Mouse (Mus musculus): Measurements from ENCODE around the gene Lsr.
"Not testable (repeated sequence)": the region's sequence is repeated elsewhere in the genome, so short reads cannot be mapped to it uniquely, and the experiment has no call there.

Gene Lsr

GRCm38 (mm10) chr7:30935422-30936099 lies 37.7 kb downstream of the Lsr start:
- not testable (repeated sequence) for DNase-seq (ENCODE audit: low spot score in 2 of 2)

- not testable (repeated sequence) for DNase-seq (ENCODE audit: low spot score in 2 of 2)
These were observed 48.7 kb downstream of the Lsr start, which contains the start of gene Hamp2 for GRCm38 (mm10) chr7:30924581-30924980. Gene Hamp2, minus strand, starts transcription at chr7:30924681.

GRCm38 (mm10) chr7:30924071-30924470 lies 49.2 kb downstream of the Lsr start:
- DNase-seq (ENCODE audit: low spot score in 2 of 2) = no peak

- not testable (repeated sequence) for DNase-seq (ENCODE audit: low spot score in 2 of 2)
These were observed 50.8 kb downstream of the Lsr start for GRCm38 (mm10) chr7:30922490-30922889.

- DNase-seq (ENCODE audit: low spot score in 2 of 2) = no peak
These were observed 53.0 kb downstream of the Lsr start for GRCm38 (mm10) chr7:30920217-30920616.

GRCm38 (mm10) chr7:30917219-30917618 lies 56.0 kb downstream of the Lsr start:
- DNase-seq (ENCODE audit: low spot score in 2 of 2) = no peak

GRCm38 (mm10) chr7:30916713-30917112 lies 56.6 kb downstream of the Lsr start:
- no peak for DNase-seq (ENCODE audit: low spot score in 2 of 2)

GRCm38 (mm10) chr7:30914732-30915131 lies 58.5 kb downstream of the Lsr start, which contains the start of gene Mag:
Gene Mag, minus strand, starts transcription at chr7:30914873.
- DNase-seq (ENCODE audit: low spot score in 2 of 2) = no peak

GRCm38 (mm10) chr7:30909773-30910172 lies 63.5 kb downstream of the Lsr start:
- DNase-seq (ENCODE audit: low spot score in 2 of 2) = no peak

- no peak for DNase-seq (ENCODE audit: low spot score in 2 of 2)
These were observed 64.3 kb downstream of the Lsr start for GRCm38 (mm10) chr7:30908992-30909431.

GRCm38 (mm10) chr7:30908277-30908991 lies 64.8 kb downstream of the Lsr start:
- DNase-seq (ENCODE audit: low spot score in 2 of 2) = no peak
